Mouse (Mus musculus): Measurements from ENCODE around the gene C1qtnf1.

GRCm38 (mm10) chr11:118378656-118379055 is 49.3 kb upstream of the C1qtnf1 start:
- TF ChIP-seq CTCF (IDR thresholded peaks at IDR 0.05; ENCODE audit: low read depth, low read length) (no peak), POLR2A (IDR thresholded peaks at IDR 0.05; ENCODE audit: extremely low read depth, insufficient read depth, low read length) (no peak)

Data from liver, adult 2 months (tissue).